Mouse (Mus musculus) lung, embryonic 16.5 days (tissue): Measurements from ENCODE around the gene Hamp. TPM values are rescaled to one million over a fixed set of nuclear protein-coding genes. Genes with fewer than 3 reads are reported as not detected.
"Not testable (repeated sequence)": the region's sequence is repeated elsewhere in the genome, so short reads cannot be mapped to it uniquely, and the experiment has no call there.

Experiments
- ATAC-seq: fragments of 200-750 bp; cut with Nextera tagmentation; 2 replicates; pipeline ENCODE4 v1.8.0; 2017; ENCODE audit warnings: low read depth, mild to moderate bottlenecking, moderate library complexity
- H3K27ac ChIP-seq: fragments of 300-500 bp; sonication (generic); 2 replicates; pipeline ENCODE4 v1.5.1; 2014; ENCODE audit warnings: mild to moderate bottlenecking, control low read depth, low read length
- H3K27me3 ChIP-seq: fragments of 300-500 bp; sonication (generic); 2 replicates; pipeline ENCODE4 v1.6.1; 2014; ENCODE audit warnings: low read depth, low read length, mixed read lengths; ENCODE audit not compliant: control insufficient read depth, insufficient read depth
- H3K36me3 ChIP-seq: fragments of 300-500 bp; sonication (generic); 2 replicates; pipeline ENCODE4 v1.6.1; 2014; ENCODE audit warnings: low read length; ENCODE audit not compliant: control insufficient read depth, insufficient read depth
- H3K4me1 ChIP-seq: fragments of 300-500 bp; sonication (generic); replicated peaks from 2 replicates; pipeline ENCODE4 v1.6.1; 2014; ENCODE audit warnings: low read length, mixed read lengths; ENCODE audit not compliant: control insufficient read depth, insufficient read depth
- H3K4me2 ChIP-seq: fragments of 300-500 bp; sonication (generic); 2 replicates; pipeline ENCODE4 v1.6.1; 2014; ENCODE audit warnings: low read depth, low read length, control low read depth
- H3K4me3 ChIP-seq: fragments of 300-500 bp; sonication (generic); 2 replicates; pipeline ENCODE4 v1.5.1; 2014; ENCODE audit warnings: mild to moderate bottlenecking, low read length, control low read depth
- H3K9ac ChIP-seq: fragments of 300-500 bp; sonication (generic); 2 replicates; pipeline ENCODE4 v1.6.1; 2014; ENCODE audit warnings: low read length, control low read depth
- H3K9me3 ChIP-seq: fragments of 300-500 bp; sonication (generic); 2 replicates; pipeline ENCODE4 v1.6.1; 2016; ENCODE audit warnings: low read length; ENCODE audit not compliant: control insufficient read depth
- WGBS: fragments of 180-500 bp; shearing (Covaris S2); extraction: QIAGEN DNeasy Blood & Tissue Kit; methylation state at CpG from one replicate; pipeline ENCODE4 v1.1.7; 2014; 5-methylcytosine and 5-hydroxymethylcytosine counted together
- polyA plus RNA-seq: library from polyadenylated mRNA; unstranded; fragments of >200 nt; fragmentation: Nextera tagmentation; extraction: Ambion mirVana; gene quantifications from 2 replicates; pipeline ENCODE4 v1.2.1, GENCODE M21; 2015

Hamp gene
- polyA plus RNA-seq, 1 experiment from 2014 or later = not detected

GRCm38 (mm10) chr7:30952441-30953265 lies 8.8 kb upstream of the Hamp start:
- 93% methylated on average over 16 of the region's 16 CpGs for WGBS
- Histone ChIP-seq H3K36me3 (peaks cover 43% of the 10 kb centered on the region), H3K4me3 (no peak overlapping the region), H3K27ac (no peak overlapping the region), H3K9me3 (no peaks in the 10 kb centered on the region), H3K4me2 (no peak overlapping the region), H3K27me3 (no peaks in the 10 kb centered on the region), H3K9ac (no peak overlapping the region), H3K4me1 (peaks cover 7% of the 10 kb centered on the region)
- ATAC-seq = no peak

- H3K27ac ChIP-seq, ATAC-seq, H3K9me3 ChIP-seq, H3K4me3 ChIP-seq, H3K4me1 ChIP-seq, H3K9ac ChIP-seq, H3K4me2 ChIP-seq, H3K27me3 ChIP-seq: not testable (repeated sequence)
- H3K36me3 ChIP-seq = peaks cover 43% of the 10 kb centered on the region
- WGBS = 73% methylated on average over 3 of the region's 3 CpGs
Measured at GRCm38 (mm10) chr7:30949902-30950301, 6.1 kb upstream of the Hamp start.

GRCm38 (mm10) chr7:30945876-30946275 lies 2.0 kb upstream of the Hamp start:
- Histone ChIP-seq H3K4me2 (no peak overlapping the region), H3K36me3 (peaks cover 11% of the 10 kb centered on the region), H3K4me1 (no peaks in the 10 kb centered on the region), H3K27ac (no peak overlapping the region), H3K9ac (no peak overlapping the region), H3K27me3 (no peaks in the 10 kb centered on the region), H3K4me3 (no peak overlapping the region), H3K9me3 (no peaks in the 10 kb centered on the region)
- ATAC-seq = no peak
- WGBS = 96% methylated on average over 7 of the region's 7 CpGs

GRCm38 (mm10) chr7:30945466-30945865 lies 1.6 kb upstream of the Hamp start:
- H3K4me3 ChIP-seq, H3K27ac ChIP-seq, ATAC-seq, H3K36me3 ChIP-seq, H3K9ac ChIP-seq, H3K9me3 ChIP-seq, H3K27me3 ChIP-seq, H3K4me1 ChIP-seq, H3K4me2 ChIP-seq: not testable (repeated sequence)
- WGBS = 84% methylated on average over 7 of the region's 7 CpGs

DNA sequence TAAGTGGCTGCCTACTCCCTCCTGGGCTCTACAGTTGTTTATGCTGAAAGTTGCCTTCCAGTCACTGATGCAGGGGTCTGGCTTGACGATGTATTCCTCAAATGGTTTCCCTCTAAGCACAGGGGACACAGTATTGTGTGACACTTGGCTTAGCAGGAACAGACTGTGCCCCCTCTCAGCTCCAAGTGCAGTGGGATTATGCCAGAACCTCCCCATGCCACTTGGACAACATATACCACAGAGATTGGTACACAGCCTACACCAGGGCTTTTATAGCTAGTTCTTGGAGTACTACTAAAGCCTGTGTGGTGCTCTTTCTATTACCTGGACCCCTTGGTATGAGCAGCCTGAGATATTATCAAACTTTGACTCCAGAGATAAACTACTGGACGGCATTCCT lies 874 bp upstream of the Hamp start:
- H3K36me3 ChIP-seq, H3K27me3 ChIP-seq, H3K9ac ChIP-seq, ATAC-seq, H3K27ac ChIP-seq, H3K4me1 ChIP-seq, H3K9me3 ChIP-seq, H3K4me2 ChIP-seq, H3K4me3 ChIP-seq: not testable (repeated sequence)
- WGBS = 41% methylated on average over 2 of the region's 2 CpGs

- 45% methylated on average over 3 of the region's 3 CpGs for WGBS
- not testable (repeated sequence) for H3K27me3 ChIP-seq
Measured at GRCm38 (mm10) chr7:30942365-30942764, 1.5 kb downstream of the Hamp start.

GRCm38 (mm10) chr7:30940070-30940469 lies 3.8 kb downstream of the Hamp start:
- 73% methylated on average over 1 of the region's 1 CpGs for WGBS
- not testable (repeated sequence) for H3K9me3 ChIP-seq, H3K27ac ChIP-seq, H3K27me3 ChIP-seq, H3K4me2 ChIP-seq, H3K4me1 ChIP-seq, H3K9ac ChIP-seq, ATAC-seq, H3K36me3 ChIP-seq, H3K4me3 ChIP-seq

More at GRCm38 (mm10) chr7:30942365-30942764, 1.5 kb downstream of the Hamp start:
- H3K4me2 ChIP-seq, H3K9ac ChIP-seq, H3K27ac ChIP-seq, H3K9me3 ChIP-seq, H3K4me3 ChIP-seq, H3K36me3 ChIP-seq, H3K4me1 ChIP-seq, ATAC-seq: not testable (repeated sequence)

DNA sequence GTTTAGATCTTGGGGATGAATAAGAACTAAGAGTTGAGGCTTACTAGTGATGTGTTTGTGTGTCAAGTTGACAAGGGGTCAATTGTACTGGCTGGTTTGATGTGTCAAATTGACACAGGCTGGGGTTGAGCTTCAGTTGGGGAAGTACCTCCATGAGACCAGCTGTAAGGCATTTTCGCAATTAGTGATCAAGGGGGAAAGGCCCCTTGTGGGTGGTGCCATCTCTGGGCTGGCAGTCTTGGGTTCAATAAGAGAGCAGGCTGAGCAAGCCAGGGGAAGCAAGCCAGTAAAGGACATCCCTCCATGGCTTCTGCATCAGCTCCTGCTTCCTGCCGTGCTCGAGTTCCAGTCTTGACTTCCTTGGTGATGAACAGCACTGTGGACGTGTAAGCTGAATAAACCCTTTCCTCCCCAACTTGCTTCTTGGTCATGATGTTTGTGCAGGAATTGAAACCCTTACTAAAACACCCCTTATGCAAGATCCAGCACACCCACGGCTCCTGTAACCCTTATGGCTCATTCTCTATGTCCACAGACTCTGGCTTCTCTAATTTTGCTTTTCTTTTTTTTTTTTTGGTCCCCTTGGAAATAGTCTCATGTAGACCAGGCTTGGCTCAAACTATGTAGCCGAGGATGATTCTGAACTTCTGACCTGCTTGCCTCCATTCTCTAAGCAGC lies 8.3 kb downstream of the Hamp start:
- not testable (repeated sequence) for H3K9me3 ChIP-seq, H3K36me3 ChIP-seq, H3K27ac ChIP-seq, H3K9ac ChIP-seq, H3K27me3 ChIP-seq, H3K4me3 ChIP-seq, ATAC-seq, H3K4me1 ChIP-seq, H3K4me2 ChIP-seq
- 53% methylated on average over 6 of the region's 6 CpGs for WGBS

DNA sequence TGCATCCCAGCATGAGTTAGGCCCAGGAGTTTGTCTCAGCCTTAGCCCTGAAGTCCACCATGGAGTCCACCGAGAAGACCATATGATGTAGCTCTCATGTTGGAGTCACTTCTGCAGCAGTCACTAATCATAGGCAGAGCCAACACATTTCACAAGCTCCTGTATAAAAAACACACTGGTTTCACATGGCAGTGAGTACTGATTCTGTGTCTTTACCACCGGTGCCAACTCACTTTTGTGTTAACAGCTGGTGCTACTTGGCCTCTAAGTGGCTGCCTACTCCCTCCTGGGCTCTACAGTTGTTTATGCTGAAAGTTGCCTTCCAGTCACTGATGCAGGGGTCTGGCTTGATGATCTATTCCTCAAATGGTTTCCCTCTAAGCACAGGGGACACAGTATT lies 19.3 kb downstream of the Hamp start, which contains the start of gene Hamp2:
TSS of gene Hamp2 (minus strand) at position 101 of the 400 bp plus-strand sequence.
- H3K9ac ChIP-seq, H3K4me2 ChIP-seq, H3K4me1 ChIP-seq, H3K9me3 ChIP-seq, H3K36me3 ChIP-seq, ATAC-seq, H3K27ac ChIP-seq, H3K4me3 ChIP-seq, H3K27me3 ChIP-seq: not testable (repeated sequence)
- 75% methylated on average over 2 of the region's 2 CpGs for WGBS
